ENCODE assay signal across 10 mouse cellular contexts in the genomic region with DNA sequence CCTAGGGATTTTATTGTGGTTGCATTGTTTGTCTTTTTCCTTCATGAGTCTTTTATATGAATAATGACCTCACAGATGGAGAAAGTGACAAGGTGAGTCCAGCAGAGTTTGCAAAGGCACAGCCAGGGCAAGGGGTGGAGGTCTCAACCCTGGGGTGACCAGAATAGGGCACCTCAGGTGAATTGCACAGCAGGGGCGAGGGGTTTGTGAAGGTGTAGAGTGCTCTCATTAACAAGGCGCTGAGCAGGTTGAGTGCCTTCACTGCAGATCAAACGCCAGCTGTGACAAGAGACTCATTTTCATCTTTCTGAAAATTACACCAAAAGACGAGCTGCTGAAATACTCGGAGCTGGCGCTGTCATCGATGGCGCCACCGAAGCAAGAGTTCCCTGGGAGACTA. TPM values are rescaled to one million over a fixed set of nuclear protein-coding genes. Genes with fewer than 3 reads are reported as not detected.
DNase-seq lines count a peak whose midpoint lies in the region; ATAC-seq lines count a peak whose summit lies in the region.
"Had no signal": no experiment of that assay in that cellular context is flagged by ENCODE, and none has a peak within 500 bp of the region (broad histone marks: within the 10 kb centered on the region; RNA-seq: fewer than 3 reads in every experiment).

No protein-coding gene starts in this region.

- WGBS in heart, embryonic 10.5 days: 13% methylated on average over 9 of the region's 9 CpGs
- WGBS in limb, embryonic 13.5 days: 15% methylated on average over 9 of the region's 9 CpGs

- H3K4me2 ChIP-seq in limb, embryonic 13.5 days (replicated peaks): peak overlapping the region; percentile 97

- H3K4me3 ChIP-seq in heart, embryonic 10.5 days: peak overlapping the region; percentile 73
- peak overlapping the region; percentile 67 for H3K4me3 ChIP-seq in limb, embryonic 13.5 days

- H3K9me3 ChIP-seq in heart, embryonic 10.5 days: no peaks in the 10 kb centered on the region
- no peaks in the 10 kb centered on the region for H3K9me3 ChIP-seq in limb, embryonic 13.5 days

- H3K9ac ChIP-seq in limb, embryonic 13.5 days: no peak overlapping the region
- H3K9ac ChIP-seq: liver, embryonic 14.5 days had no signal

- no peaks in the 10 kb centered on the region for H3K36me3 ChIP-seq in heart, embryonic 10.5 days
- no peaks in the 10 kb centered on the region for H3K36me3 ChIP-seq in limb, embryonic 13.5 days

- peaks cover 13% of the 10 kb centered on the region; the same call in 1 of the 2 replicates for H3K4me1 ChIP-seq in heart, embryonic 10.5 days
- H3K4me1 ChIP-seq in limb, embryonic 13.5 days: peaks cover 19% of the 10 kb centered on the region

- DNase-seq in heart, embryonic 10.5 days (ENCODE audit: low spot score): no peak
- DNase-seq in heart, adult 18-20 months: no peak
- DNase-seq in right cerebral cortex, postnatal 4 days: peak; percentile 25
- DNase-seq in right cerebral cortex, adult 2 months (ENCODE audit: low spot score in 2 of 2): no peak
- no peak for DNase-seq in spleen, postnatal 10 days (ENCODE audit: low spot score in 2 of 2)
- no peak for DNase-seq in frontal cortex, postnatal 10 days (ENCODE audit: low spot score in 2 of 2)
- DNase-seq in frontal cortex, postnatal 14 days (ENCODE audit: low spot score in 2 of 2): no peak
- DNase-seq: gastrocnemius, postnatal 10 days had no signal

- H3K27ac ChIP-seq in heart, embryonic 10.5 days: no peak overlapping the region
- H3K27ac ChIP-seq in limb, embryonic 13.5 days: no peak overlapping the region
- H3K27ac ChIP-seq: liver, embryonic 14.5 days had no signal

- peaks cover 91% of the 10 kb centered on the region for H3K27me3 ChIP-seq in heart, embryonic 10.5 days (ENCODE audit: insufficient read depth, poor library complexity, severe bottlenecking)
- H3K27me3 ChIP-seq in limb, embryonic 13.5 days: peaks cover 89% of the 10 kb centered on the region

- ATAC-seq in limb, embryonic 13.5 days (ENCODE audit: low FRiP score, low read depth): no peak

RNA-seq across cellular contexts. Expression of a gene that starts 36.6 kb away (rescaled TPM):
- polyA plus RNA-seq in heart, embryonic 10.5 days (2016; fragmentation: Nextera tagmentation; extraction: Ambion mirVana): 0.94 and 1.9 TPM in 2 replicates
- total RNA-seq in heart, adult 18-20 months (2021): not detected
- 0.11 and 0.31 TPM in 2 replicates for polyA plus RNA-seq in limb, embryonic 13.5 days (2015; fragmentation: Nextera tagmentation; extraction: Ambion mirVana)
- total RNA-seq: gastrocnemius, postnatal 10 days had no signal

RNA-seq across cellular contexts. Expression of a gene that starts 46.9 kb away (rescaled TPM):
- 0.63 and 0.93 TPM in 2 replicates for polyA plus RNA-seq in heart, embryonic 10.5 days (2016; fragmentation: Nextera tagmentation; extraction: Ambion mirVana)
- total RNA-seq in heart, adult 18-20 months (2021): 10 to 100 TPM; 21.0 to 24.9 TPM
- 0.10 and 0.13 TPM in 2 replicates for polyA plus RNA-seq in limb, embryonic 13.5 days (2015; fragmentation: Nextera tagmentation; extraction: Ambion mirVana)
- polyA plus RNA-seq: liver, embryonic 14.5 days had no signal
